Mouse (Mus musculus) thymus, postnatal 25 days (tissue): ENCODE data around the gene Insl3.

Source experiments
- DNase-seq: peaks from one replicate; pipeline ENCODE4 v3.0.0; 2022

Insl3 gene

DNA sequence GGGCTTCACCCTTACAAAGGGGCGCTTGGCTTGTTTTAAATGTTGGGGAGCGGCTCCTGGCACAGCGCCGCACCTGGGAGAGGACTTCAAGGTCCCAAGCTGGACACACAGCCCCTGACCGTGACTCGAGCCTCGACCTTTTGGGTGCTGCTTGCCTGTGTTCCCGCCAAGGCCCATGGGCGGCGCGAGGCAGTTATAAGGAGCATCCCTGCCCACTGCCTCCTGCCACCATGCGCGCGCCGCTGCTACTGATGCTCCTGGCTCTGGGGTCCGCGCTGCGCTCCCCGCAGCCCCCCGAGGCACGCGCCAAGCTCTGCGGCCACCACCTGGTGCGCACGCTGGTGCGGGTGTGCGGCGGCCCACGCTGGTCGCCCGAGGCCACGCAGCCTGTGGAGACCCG lies at the start of gene Insl3:
Gene Insl3 (plus strand): TSS at position 187 of the 400 bp plus-strand sequence.
- no peak for DNase-seq

DNA sequence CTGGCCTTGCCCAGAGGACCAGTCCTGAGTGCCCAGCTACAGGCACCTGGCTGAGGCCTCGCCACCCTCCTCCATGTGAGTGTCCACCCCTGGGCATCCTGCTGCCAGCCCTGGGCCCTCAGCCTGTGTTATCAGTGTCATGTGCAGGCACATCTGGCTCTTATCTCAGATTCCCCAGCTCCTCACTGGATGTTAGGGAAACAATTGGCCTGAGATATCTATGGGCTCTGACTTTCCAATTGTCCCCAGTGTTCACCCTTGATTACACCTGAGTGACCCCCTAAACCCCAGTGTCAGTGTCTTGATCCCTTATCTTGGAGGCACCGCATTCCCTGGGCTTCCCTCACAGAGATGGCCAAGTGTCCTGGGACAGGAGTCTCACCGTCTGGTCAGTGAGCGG lies 49.7 kb upstream of the Insl3 start:
- DNase-seq = no peak

DNA sequence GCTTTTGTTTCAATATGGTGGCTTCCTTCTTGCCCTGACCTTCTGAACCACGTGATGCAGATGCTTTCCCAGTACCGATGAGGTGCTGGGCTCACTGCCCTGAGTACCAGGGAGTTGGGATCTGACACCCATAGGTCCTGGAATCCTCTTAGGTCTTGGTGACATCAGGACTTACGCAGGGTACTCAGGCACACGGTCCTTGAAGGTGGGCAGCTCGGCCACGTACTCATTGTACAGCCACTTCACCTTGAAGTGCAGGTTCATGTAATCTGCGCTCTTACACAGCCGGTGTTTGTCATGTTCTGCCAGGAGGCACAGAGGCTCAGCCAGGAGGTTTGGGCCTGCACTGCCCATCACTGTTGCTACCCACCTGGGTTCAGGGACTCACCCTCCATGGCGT lies 43.5 kb upstream of the Insl3 start:
- no peak for DNase-seq

DNA sequence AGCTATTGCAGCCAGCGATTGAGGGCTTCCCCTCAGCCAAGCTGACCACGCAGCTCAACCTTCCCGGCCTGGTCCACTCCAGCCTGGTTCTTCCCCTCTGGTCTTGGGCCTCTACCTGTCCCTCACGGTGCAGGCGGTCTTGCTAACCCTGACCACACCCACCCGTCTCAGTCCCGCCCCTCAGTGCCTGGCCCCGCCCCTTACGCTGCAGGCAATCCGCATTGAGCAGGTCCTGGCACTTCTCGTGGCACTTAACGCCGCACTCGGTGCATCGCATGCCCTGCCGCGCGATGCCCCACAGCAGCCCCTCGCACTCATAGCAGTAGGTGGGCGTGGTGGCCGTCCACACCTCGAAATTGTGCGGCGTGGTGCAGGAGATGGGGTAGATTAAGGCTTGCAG lies 34.4 kb upstream of the Insl3 start:
- no peak for DNase-seq

DNA sequence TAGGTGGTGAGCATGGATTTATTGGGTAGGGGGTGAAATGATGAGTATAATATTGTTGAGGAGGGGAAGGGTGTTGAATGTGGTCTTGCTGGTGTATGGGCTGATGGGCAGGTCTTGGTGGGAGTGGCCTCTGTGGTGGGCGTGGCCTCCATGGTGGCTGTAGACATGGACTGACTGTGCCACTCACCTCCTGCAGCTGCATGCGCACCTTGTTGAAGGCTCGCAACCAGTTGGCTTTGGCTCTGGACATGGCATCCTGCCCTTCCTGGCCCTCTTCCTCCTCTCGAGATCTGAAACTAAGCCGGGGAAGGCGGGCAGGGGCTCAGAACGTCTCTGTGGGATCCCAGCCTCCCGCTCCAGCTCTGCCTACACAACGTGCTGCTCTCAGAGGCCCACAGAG lies 31.2 kb upstream of the Insl3 start:
- DNase-seq = no peak

DNA sequence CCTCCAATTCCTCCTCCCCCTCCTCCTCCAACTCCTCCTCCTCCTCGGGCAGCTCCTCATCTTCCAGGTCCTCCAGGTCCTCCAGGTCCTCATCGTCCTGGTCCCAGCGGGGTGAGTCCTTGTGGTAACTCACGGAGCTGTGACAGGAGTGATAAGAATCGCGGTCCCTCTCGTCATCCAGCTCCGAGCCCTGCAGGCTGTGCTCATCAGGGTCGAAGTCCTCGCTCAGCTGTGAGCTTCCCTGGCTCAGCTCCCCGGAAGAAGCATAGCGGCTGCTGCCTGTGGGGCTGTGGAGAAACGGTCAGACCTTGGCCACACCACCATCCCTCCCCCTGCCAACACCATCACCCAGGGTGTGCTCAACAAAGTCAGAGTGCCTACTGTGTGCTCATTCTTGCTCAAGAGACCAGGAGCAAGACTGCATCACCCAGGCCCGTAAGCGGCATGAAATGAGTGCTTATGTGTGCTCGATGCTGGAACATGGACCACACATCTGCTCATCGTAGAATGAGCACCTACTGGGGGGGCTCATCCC lies 30.4 kb upstream of the Insl3 start:
- DNase-seq = no peak

DNA sequence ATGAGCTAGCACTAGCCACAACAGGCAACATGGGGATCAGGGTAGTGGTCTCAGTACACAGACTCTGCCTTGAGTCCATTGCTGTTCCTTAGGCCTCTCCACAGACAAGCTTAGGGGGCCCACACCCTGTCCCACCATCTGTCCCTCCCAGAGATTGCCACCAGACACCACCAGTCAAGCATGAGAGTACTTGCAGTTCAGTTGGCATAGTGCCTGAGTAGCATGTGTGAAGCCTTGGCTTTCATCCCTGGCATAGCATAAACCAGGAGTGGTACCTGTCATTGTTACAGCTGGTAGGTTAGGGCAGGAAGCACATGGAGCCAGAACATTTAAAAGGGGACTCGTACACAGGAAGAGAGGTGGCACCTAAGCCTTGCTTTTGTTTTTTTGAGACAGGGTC lies 29.3 kb upstream of the Insl3 start:
- DNase-seq = no peak

DNA sequence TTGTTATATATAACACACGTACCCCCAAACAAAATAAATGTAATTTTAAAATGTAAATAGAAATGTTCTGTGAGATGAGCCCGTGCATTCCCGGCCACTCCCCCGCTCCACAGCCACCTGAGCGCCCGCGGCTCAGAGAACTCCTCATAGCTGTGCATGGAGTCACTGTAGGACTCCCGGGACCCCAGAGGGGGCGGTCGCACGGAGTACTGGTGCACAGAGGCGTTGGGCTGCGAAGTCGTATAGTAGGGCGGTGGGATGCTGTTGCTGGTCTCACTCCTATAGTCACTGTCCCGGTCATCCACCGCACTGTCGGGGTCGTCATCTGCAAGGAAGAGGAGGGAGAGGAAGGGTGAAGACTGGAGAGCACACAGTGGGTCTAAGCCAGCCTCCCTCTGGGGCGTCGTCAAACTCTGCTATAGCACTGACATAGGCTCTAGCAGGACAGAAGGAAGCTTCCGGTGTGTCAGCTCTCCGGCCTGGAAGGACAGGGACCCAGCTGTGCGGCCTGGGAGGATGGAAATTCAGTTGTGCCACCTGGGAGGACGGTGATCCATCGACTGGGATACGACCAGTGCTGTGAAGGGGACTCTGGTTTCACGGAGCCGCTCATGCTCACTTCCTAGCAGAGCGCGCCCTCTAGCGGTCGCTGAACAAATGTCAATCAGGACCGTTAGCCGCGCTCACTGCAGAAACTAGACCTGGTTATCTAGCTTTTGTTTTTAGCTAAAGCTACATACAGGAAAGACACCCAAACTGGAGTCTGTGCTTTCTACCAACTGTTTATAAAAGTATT lies 28.5 kb upstream of the Insl3 start:
- DNase-seq = peak; percentile 84

DNA sequence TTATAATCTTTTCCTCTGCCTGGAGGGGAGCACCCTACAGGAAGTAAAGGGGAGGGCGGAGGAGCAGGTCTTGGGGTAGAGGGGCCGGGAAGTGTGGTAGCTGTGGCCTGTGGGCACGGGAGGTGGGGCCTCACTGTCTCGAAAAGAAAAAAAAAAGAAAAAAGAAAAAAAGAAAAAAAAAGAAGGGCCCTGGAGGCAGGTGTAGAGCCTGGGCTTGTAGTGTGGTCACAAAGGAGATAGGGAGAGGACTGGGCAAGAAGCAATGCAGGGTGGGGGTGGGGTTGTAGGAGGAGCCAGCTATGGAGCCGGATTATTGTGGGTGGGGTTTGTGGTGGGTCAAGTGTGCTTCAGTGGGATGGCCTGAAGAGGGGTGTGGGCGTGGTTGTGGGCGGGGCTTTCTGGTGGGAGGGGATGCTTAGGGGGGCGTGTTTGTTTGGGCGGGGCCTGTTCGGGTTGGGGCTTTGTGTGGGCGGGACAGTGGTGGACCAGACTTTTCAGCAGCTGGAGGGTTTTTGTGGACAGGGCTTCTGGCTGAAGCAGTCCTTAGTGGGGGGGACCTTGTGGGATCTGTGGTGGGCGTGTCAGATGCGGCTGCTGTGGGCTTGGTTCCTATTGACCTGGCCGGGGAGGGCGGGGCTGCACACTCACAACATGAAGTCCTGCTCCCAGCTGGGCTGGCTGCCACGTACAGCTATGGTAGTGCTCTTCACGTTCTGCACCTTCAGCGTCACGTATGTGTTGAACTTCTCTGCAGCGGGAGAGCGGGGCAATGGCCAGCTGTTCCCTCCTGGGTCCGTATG lies 23.5 kb upstream of the Insl3 start:
- DNase-seq = peak; percentile 59

DNA sequence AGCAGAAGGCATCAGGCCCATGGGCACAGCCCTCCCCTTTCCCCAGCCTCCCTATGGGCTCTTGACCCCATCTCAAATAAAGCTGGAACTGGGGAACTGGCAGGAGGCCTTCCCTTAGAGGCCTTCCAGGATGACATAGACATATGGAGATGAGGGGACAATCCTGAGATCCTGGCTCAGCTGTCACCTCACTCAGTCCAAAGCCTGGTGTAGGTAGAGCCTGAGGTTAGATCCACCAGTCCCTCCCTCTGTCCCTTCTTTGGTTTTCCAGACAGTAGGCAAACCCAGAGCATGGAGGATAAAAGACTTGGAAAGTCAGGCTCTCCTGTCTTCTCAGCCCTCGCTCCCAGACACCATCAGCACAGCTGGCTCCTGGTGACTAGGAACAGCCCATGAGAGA lies 22.2 kb upstream of the Insl3 start:
- DNase-seq = no peak

DNA sequence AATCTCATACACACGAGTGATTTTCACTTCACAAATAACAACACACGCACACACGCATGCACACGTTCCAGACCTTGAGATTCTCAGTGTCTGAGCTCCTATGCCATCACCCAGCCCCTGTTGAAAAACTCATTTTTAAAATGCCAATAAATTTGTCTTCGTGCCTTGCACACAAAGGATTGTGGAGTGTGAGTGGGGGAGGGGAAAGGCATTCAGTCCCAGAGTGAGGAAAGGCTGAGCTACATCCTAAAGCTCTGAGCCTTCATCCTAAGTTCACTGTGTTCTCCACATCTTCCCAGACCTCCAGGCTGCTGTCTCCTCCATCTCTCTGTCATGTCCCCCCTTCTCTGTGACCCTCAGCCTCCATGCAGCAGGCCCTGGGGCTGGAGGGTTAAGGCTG lies 21.8 kb upstream of the Insl3 start:
- no peak for DNase-seq

DNA sequence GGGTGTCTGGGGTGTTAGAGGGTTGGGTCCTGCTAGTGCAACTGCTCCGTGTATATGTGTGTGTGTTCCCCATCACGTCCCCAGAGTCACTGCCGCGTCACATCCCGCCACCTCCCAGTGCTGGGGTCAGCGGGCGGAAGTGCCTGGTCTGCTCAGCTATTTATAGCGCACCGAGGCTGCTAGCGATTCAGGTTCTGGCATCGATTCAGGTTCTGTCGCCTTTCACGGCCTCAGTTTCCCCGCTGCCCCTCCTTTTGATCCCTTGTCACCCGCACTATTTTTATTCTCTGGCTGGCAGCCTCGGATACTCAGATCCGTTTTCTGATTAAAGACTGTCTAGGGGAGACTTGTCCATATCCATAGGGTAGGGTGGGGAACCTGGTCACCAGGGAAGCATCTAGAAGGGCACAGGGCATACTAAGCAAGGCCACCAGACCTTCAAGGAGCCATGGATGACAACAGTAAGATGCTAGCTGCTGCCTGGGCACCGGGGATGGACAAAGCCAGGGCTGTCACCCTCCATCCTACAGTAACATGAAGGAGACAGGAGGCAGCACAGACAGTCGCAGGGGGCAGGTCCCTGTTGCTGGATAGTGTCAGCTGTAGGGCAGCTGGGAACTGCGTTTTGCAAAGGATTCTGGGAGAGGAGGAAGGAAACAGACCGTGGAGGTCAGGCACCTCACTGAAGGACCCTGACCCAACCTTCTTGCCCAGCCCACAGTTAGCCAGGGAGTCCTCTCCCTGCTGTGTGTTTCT lies 20.6 kb upstream of the Insl3 start:
- DNase-seq = peak; percentile 42

DNA sequence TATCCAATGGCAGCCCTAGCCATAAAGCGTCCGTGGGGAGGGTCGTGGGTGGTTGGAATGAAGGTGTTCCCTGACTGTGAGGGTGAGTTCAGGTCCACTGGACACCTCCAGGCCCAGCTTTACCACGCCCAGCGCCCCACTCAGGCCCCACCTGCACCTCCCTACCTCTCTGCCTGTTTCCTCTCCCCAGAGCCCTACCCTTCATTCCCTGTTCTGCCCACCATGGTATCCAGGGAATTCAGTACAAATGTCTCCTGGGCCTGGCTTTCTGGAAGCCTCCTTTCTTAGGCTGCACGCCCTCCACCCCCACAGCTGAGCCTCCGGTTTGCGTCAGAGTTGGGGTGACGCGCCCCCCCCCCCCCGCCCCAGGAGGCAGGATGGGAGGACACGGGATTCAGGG lies 18.8 kb upstream of the Insl3 start:
- no peak for DNase-seq

DNA sequence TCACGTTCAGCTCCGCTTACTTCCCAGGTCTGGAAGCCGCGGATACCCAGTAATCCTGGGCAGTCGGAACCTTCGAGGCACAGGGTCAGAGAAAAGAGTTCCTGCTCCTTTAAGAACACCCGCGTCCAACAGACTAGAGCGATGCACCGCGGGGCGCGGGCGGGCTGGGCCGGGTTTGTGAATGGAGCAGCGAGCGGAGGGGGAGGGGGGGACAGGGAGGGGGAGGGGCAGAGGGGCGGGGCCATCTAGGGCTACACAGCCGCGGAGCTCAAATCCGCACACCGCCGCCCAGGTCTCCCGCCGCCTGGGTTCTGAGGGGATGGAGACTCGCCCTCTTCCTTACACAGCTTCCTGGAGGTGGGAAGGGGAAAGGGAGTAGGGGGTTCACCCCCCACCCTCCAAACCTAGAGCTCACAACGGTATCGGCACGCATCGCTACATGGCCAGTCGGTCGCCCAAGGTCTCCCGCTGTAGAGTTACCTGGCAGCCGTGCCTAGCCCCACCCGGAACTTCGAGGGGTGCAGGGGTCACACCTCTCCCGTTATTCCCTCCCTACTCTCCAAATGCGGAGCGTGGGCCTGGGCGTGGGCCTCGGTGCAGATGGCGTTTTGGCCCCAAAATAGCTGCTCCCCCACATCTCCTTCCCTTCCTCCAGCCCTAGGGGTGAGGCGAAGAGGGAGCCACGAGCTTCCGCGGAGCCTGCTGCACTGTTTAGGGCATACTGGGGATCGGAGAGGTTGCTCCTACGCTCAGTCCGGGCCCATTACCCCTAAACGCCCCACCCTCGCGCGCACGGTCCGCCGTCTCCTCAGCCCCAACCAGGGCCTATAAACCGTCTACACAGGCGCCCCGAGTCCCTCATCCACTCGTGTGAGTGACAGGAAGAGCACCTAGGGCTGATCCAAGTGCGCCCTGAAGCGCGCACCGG lies 18.1 kb upstream of the Insl3 start:
- DNase-seq = peak; percentile 29

DNA sequence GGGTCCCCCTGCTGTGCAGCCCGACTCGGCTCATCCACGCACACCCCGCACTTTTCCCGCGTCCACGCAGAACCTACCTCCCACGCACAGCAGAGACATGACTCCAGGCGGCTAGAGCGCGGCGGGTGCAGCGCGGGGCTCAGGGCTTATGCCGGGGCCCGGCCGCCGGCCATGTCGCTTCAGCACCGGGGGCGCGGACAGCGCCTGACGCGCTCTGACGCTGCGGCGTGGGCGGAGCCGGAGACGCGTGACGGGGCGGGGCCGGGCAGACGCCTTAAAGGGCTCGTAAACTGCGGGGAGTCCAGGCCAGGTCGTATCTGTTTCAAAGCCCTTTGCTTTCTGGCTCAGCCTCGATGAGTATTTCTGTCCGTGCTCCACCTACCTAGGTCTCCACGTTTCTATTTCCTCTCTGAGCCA lies 17.5 kb upstream of the Insl3 start, which contains the start of gene Unc13a:
Gene Unc13a (minus strand): TSS at position 209 of the 417 bp plus-strand sequence.
- peak; percentile 93 for DNase-seq

DNA sequence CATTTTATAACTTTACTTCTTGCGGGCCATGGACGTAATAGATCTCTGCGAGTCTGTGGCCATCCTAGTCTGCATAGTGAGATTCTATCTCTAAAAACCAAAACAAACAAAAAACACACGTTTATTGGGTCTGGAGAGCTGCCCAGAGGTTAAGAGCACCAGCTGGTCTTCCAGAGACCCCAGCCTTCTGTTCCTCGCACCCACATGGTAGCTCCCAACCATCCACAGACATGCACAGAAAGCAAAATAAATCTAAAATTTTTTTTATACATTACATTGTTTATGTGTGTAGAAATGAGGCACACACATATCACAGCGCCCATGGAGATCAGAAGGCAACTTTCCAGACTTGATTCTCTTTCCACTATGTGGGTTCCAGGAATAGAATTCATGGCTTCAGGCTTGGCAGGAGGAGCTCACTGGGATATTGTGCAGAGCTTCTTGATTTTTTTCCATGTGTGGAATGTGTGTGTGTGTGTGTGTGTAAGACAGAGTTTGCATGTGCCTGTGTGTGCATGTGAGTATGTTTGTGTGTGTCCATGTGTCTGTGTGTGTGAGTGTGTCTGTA lies 16.8 kb upstream of the Insl3 start:
- no peak for DNase-seq

DNA sequence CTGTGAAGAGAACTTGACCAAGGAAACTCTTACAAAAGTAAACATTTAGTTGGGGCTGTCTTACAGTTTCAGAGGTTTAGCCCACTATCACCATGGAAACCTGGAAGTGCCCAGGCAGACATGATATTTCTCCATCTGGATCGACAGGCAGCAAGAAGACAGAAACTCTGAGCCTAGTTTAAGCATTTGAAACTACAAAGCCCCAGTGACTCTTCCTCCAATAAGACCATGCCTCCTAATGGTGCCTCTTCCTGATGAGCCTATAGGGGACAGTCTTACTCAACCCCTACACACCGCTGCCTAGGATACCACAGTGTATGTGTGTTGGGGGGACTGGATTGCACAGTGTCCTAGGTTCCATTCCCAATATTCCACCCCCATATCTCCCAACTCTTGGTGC lies 14.9 kb upstream of the Insl3 start:
- DNase-seq = no peak

DNA sequence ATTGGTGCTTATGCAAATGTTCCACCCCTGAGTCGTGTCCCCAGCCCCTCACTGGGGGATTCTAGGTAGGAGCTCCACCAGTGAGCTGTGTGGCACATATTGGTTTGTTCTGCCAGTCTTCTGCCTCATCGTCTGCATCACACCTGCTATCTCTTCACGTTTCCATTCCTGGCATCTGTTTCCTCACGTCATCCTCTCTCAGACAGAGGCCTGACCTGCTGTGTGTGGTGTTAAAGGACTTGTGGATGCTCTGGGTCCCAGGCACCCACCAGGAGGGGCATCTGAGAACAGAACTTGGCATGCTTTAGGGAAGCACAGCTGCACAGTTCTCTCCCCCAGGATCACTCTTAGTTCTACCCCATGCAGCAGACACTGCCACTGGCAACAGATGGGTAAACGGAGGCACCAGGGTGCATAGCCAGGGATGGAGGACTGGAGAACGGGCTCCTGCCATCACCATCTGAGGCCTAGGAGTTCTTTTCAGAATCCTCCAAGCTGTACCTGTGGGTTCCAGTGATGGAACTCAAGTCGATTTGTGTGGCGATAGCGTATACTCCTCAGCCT lies 13.5 kb upstream of the Insl3 start:
- peak; percentile 12 for DNase-seq

DNA sequence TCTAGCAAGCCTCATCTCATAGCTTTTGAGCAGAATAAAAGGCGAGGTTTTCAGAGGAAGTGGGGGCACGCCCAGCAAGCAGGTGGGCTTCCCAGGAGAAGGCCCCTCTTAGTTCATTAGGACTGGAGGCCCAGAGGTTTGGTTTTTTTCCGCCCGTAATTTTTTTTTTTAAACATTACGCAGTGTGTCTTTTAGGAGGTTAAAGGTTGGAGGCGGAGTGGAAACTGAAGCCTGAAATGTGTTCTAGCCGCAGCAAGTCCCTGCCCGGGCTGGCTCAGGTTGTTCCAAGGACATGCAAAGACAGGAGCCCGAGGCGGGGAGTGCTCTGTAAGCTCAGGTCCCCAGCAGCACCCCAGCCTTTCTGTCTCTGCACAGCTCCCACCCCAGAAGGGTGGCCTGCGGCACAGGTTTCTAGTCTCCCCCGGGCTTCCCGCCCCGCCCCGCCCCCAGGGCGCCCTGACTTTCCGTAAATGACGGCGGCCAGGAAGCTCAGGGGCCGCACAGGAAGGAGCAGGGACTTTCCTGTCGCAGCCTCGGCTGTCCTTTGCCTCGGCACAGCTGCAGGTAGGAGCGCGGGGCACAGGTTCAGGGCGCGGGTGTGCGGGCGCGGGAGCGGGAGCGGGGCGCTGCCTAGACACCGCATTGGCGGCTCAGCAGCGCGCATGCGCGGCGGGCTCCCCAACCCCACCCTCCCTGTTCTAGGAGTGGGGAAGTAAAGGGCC lies 12.8 kb upstream of the Insl3 start, which contains the start of gene Jak3:
Gene Jak3 (plus strand): TSS at position 277 of the 722 bp plus-strand sequence.
- DNase-seq = peak; percentile 79

DNA sequence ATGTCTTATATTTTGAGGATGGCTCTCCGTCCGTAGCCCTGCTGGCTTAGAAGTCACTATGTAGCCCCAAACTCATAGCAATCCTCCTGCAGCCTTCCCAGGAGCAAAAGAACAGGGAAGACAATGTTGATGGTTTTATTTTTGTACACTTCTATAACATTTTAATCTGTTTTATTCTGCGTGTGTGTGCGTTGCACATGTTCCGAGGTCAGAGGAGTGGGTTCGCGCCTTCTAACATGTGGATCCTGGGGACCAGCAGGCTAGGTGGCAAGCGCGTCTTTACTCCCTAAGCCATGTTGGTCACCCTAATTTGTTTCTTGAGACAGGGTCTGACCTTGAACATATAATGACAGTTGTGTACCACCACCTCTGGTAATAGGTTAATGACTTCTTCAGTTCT lies 12.2 kb upstream of the Insl3 start:
- DNase-seq = peak; percentile 19

DNA sequence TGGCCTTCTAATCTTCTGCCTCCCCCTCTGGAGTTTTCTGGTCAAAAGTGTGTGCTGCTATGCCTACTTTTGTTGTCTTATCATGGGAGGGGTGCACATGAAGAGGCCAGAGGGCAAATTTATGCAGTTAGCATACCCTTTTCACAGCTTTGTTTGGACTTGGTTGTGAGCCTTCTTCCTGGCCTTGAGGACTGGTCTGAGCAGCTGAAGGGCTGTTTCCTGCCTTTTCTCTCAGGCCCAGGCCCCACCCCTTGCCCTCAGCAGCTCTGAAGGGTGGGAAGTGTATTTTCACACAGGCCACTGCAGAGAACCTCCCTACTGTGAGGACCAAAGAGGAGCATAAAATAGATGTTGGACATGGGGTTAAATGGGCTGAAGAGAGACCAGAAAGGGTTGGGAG lies 11.5 kb upstream of the Insl3 start:
- peak; percentile 39 for DNase-seq
